Mouse (Mus musculus): ENCODE measurements at regions not wholly inside any gene's neighbourhood (a gene's known extent, or its start where the extent isn't known, plus 50 kb on each side); places are given as distances from the start of the nearest gene placed in this dataset.

DNA sequence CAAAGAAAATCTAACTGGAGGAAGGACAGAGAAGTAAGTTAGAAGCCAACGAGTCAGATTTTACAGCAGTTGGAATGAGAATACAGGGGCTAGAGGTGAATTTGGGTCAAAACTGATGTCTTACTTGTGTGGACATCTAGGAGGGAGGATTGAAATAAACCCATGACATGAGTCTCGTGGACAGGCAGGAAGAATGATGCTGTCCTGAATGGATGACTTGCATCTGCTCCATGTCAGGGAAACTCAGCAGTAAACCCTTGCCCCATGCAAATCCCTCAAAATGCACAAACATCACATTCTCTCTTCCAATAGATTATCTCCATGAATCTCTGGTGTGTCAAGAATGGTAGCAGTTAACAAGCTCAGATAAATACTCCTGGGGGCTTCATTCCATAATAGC, 729.1 kb downstream of the Dhx35 start:
- H3K4me3 ChIP-seq (ENCODE audit: low read depth, low read length), result no peak overlapping the region
- H3K4me2 ChIP-seq, result no peak overlapping the region
- no peak overlapping the region for H3K27ac ChIP-seq (ENCODE audit: low read depth)
- TF ChIP-seq CTCF (IDR thresholded peaks at IDR 0.05; ENCODE audit: low read depth), result no peak
- H3K36me3 ChIP-seq (ENCODE audit: insufficient read depth), result no peaks in the 10 kb centered on the region
- DNase-seq (no peak), ATAC-seq (ENCODE audit: insufficient read depth) (no peak)
- H3K4me1 ChIP-seq (ENCODE audit: insufficient read depth), result no peaks in the 10 kb centered on the region
- no peaks in the 10 kb centered on the region for H3K27me3 ChIP-seq (ENCODE audit: insufficient read depth, low read length)
- H3K9ac ChIP-seq, result no peak overlapping the region
- H3K9me3 ChIP-seq (ENCODE audit: low read depth, low read length), result no peaks in the 10 kb centered on the region
- 74% methylated on average over 2 of the region's 2 CpGs for WGBS

DNA sequence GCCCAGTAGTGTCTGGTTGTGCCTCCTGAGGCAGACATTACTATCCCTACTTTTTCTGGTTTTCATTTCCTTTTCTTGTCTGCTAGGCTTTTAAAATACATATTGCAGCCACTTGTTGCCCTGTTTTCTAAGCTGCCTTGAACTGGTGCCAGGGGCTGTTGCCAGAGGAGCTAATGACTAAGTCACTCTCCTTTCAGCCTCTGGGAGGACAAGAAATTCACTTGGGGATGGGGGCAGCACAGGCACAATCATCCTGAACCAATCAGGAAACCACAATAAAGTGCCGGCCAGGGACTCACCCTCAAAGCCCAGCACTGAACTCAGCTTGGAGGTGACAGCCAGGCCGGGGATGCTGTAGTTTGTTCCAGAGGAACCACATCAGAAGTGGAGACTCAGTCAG, 740.3 kb downstream of the Dhx35 start:
- peak; percentile 20 for DNase-seq
- WGBS, result 62% methylated on average over 2 of the region's 2 CpGs

GRCm38 (mm10) chr2:159539261-159539660, 744.7 kb downstream of the Dhx35 start:
- DNase-seq (no peak), ATAC-seq (ENCODE audit: insufficient read depth) (no peak)
- Histone ChIP-seq H3K4me2 (no peak overlapping the region), H3K9me3 (ENCODE audit: low read depth, low read length) (no peaks in the 10 kb centered on the region), H3K27me3 (ENCODE audit: insufficient read depth, low read length) (no peaks in the 10 kb centered on the region), H3K9ac (no peak overlapping the region), H3K36me3 (ENCODE audit: insufficient read depth) (no peaks in the 10 kb centered on the region), H3K4me1 (ENCODE audit: insufficient read depth) (no peaks in the 10 kb centered on the region), H3K27ac (ENCODE audit: low read depth) (no peak overlapping the region), H3K4me3 (ENCODE audit: low read depth, low read length) (no peak overlapping the region)
- TF ChIP-seq CTCF (IDR thresholded peaks at IDR 0.05; ENCODE audit: low read depth), result no peak

More for the DNA sequence above, 740.3 kb downstream of the Dhx35 start:
- Histone ChIP-seq H3K9me3 (ENCODE audit: low read depth, low read length) (no peaks in the 10 kb centered on the region), H3K9ac (no peak overlapping the region), H3K4me3 (ENCODE audit: low read depth, low read length) (no peak overlapping the region), H3K27ac (ENCODE audit: low read depth) (no peak overlapping the region), H3K4me2 (no peak overlapping the region), H3K36me3 (ENCODE audit: insufficient read depth) (no peaks in the 10 kb centered on the region), H3K4me1 (ENCODE audit: insufficient read depth) (no peaks in the 10 kb centered on the region), H3K27me3 (ENCODE audit: insufficient read depth, low read length) (no peaks in the 10 kb centered on the region)
- ATAC-seq (ENCODE audit: insufficient read depth), result no peak
- TF ChIP-seq CTCF (IDR thresholded peaks at IDR 0.05; ENCODE audit: low read depth), result no peak

DNA sequence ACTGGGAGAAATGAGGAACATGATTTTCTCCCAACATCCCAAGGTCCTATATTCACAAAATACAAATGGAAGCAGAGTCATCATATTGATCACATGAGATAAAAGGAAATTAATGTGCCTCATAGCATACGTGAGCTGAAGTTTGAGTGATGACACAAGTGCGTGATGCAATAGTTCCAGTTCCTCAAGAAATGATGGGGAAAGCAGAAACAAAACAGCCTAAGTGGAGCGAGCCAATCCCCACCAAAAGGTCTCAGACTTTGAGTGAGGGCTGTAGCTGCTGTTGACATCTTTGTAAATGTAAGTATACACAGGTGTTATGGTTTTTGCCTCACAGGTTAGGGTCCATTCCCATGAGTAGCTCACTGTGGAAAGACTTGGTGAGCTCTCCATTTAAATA, 763.0 kb downstream of the Dhx35 start:
- Histone ChIP-seq H3K4me2 (no peak overlapping the region), H3K27ac (ENCODE audit: low read depth) (no peak overlapping the region), H3K27me3 (ENCODE audit: insufficient read depth, low read length) (no peaks in the 10 kb centered on the region), H3K4me1 (ENCODE audit: insufficient read depth) (no peaks in the 10 kb centered on the region), H3K4me3 (ENCODE audit: low read depth, low read length) (no peak overlapping the region), H3K36me3 (ENCODE audit: insufficient read depth) (no peaks in the 10 kb centered on the region), H3K9me3 (ENCODE audit: low read depth, low read length) (no peaks in the 10 kb centered on the region), H3K9ac (no peak overlapping the region)
- no peak for ATAC-seq (ENCODE audit: insufficient read depth)
- no peak for TF ChIP-seq CTCF (IDR thresholded peaks at IDR 0.05; ENCODE audit: low read depth)
- no peak for DNase-seq
- 83% methylated on average over 3 of the region's 3 CpGs for WGBS

- Histone ChIP-seq H3K4me3 (ENCODE audit: low read depth, low read length) (no peak overlapping the region), H3K4me2 (no peak overlapping the region), H3K4me1 (ENCODE audit: insufficient read depth) (no peaks in the 10 kb centered on the region), H3K9me3 (ENCODE audit: low read depth, low read length) (no peaks in the 10 kb centered on the region), H3K36me3 (ENCODE audit: insufficient read depth) (no peaks in the 10 kb centered on the region), H3K27ac (ENCODE audit: low read depth) (no peak overlapping the region), H3K9ac (no peak overlapping the region), H3K27me3 (ENCODE audit: insufficient read depth, low read length) (no peaks in the 10 kb centered on the region)
- WGBS, result 91% methylated on average over 4 of the region's 4 CpGs
- no peak for TF ChIP-seq CTCF (IDR thresholded peaks at IDR 0.05; ENCODE audit: low read depth)
- no peak for ATAC-seq (ENCODE audit: insufficient read depth)
- no peak for DNase-seq
Measured at GRCm38 (mm10) chr2:159565255-159565654, 768.7 kb downstream of the Gm826 start.

GRCm38 (mm10) chr2:159565921-159566320, 768.0 kb downstream of the Gm826 start:
- WGBS, result 62% methylated on average over 5 of the region's 5 CpGs
- Histone ChIP-seq H3K36me3 (ENCODE audit: insufficient read depth) (no peaks in the 10 kb centered on the region), H3K4me1 (ENCODE audit: insufficient read depth) (no peaks in the 10 kb centered on the region), H3K4me2 (no peak overlapping the region), H3K27me3 (ENCODE audit: insufficient read depth, low read length) (no peaks in the 10 kb centered on the region), H3K9ac (no peak overlapping the region), H3K9me3 (ENCODE audit: low read depth, low read length) (no peaks in the 10 kb centered on the region), H3K27ac (ENCODE audit: low read depth) (no peak overlapping the region), H3K4me3 (ENCODE audit: low read depth, low read length) (no peak overlapping the region)
- TF ChIP-seq CTCF (IDR thresholded peaks at IDR 0.05; ENCODE audit: low read depth), result no peak
- ATAC-seq (ENCODE audit: insufficient read depth) (no peak), DNase-seq (no peak)

DNA sequence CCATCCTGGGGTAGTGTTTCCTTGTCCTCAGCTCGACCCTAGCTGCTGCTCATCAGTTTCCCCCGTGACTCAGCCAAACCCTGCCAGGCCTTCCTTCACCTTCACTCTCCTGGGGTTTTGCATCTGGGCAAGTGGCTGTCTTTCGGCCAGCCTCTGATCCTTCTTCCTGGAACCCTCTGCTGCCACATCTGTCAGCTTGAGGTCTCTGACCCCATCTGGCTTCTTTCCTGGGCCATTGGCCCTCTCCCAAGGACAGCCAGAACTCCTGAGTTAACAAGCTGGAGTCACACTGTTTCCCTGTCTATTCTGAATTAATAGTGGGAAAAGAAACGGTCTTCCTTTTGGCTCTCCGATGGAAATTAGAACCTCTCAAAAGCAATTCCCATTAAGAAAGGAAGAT, 767.5 kb downstream of the Gm826 start:
- ATAC-seq (ENCODE audit: insufficient read depth), result peak; percentile 52; the same call in 1 of the 2 replicates
- no peak overlapping the region for H3K27ac ChIP-seq (ENCODE audit: low read depth)
- no peak for TF ChIP-seq CTCF (IDR thresholded peaks at IDR 0.05; ENCODE audit: low read depth)
- H3K9ac ChIP-seq, result no peak overlapping the region
- H3K36me3 ChIP-seq (ENCODE audit: insufficient read depth), result no peaks in the 10 kb centered on the region
- H3K4me1 ChIP-seq (ENCODE audit: insufficient read depth), result no peaks in the 10 kb centered on the region
- 30% methylated on average over 5 of the region's 5 CpGs for WGBS
- no peaks in the 10 kb centered on the region for H3K9me3 ChIP-seq (ENCODE audit: low read depth, low read length)
- no peak overlapping the region for H3K4me3 ChIP-seq (ENCODE audit: low read depth, low read length)
- peak; percentile 62 for DNase-seq
- H3K4me2 ChIP-seq, result no peak overlapping the region
- no peaks in the 10 kb centered on the region for H3K27me3 ChIP-seq (ENCODE audit: insufficient read depth, low read length)

GRCm38 (mm10) chr2:159568391-159568790, 765.6 kb downstream of the Gm826 start:
- H3K9ac ChIP-seq, result no peak overlapping the region
- no peaks in the 10 kb centered on the region for H3K27me3 ChIP-seq (ENCODE audit: insufficient read depth, low read length)
- H3K4me1 ChIP-seq (ENCODE audit: insufficient read depth), result no peaks in the 10 kb centered on the region
- DNase-seq, result no peak
- H3K4me2 ChIP-seq, result no peak overlapping the region
- H3K4me3 ChIP-seq (ENCODE audit: low read depth, low read length), result no peak overlapping the region
- H3K9me3 ChIP-seq (ENCODE audit: low read depth, low read length), result no peaks in the 10 kb centered on the region
- no peaks in the 10 kb centered on the region for H3K36me3 ChIP-seq (ENCODE audit: insufficient read depth)
- 72% methylated on average over 4 of the region's 4 CpGs for WGBS
- no peak overlapping the region for H3K27ac ChIP-seq (ENCODE audit: low read depth)
- no peak for TF ChIP-seq CTCF (IDR thresholded peaks at IDR 0.05; ENCODE audit: low read depth)
- no peak for ATAC-seq (ENCODE audit: insufficient read depth)

All from lung, embryonic 14.5 days (tissue).